17 mouse cellular contexts compared by ENCODE assay signal in the genomic region with DNA sequence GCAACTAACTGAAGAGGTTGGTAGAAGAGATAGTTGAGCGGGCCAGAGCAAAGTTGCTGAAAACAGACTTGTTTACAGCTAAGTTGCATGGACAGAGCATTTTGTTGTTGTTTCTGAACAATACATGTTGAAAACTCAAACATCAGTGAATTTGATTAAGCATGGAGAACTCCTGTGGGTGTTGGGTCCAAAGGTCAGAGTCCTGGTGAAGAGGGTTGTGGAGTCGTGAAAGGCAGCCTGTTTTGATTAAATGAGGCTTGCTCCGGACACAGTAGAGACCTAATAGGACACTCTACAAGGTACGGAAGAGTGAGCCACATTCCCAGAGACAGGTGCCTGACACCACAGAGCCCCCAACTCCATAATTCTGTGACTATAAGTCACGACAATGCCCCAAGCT.
"Had no signal": no experiment of that assay in that cellular context is flagged by ENCODE, and none has a peak within 500 bp of the region (broad histone marks: within the 10 kb centered on the region; RNA-seq: fewer than 3 reads in every experiment).

No protein-coding gene starts in this region.

- ATAC-seq: lung, postnatal 0 days; midbrain, embryonic 13.5 days; midbrain, embryonic 15.5 days had no signal

- H3K27ac ChIP-seq: lung, embryonic 15.5 days; macrophage; midbrain, embryonic 13.5 days; midbrain, embryonic 15.5 days; neural tube, embryonic 12.5 days; stomach, embryonic 15.5 days; stomach, postnatal 0 days had no signal

- H3K4me1 ChIP-seq: lung, embryonic 15.5 days; megakaryocyte, embryonic 14.5 days; midbrain, embryonic 13.5 days; midbrain, embryonic 15.5 days; neural tube, embryonic 12.5 days; stomach, embryonic 15.5 days had no signal

- DNase-seq: lung, adult 2 months; lung, postnatal 14 days; lung, postnatal 36 days; right cerebral cortex, postnatal 14 days; thymus, adult 2 months; thymus, postnatal 25 days; thymus, postnatal 4 days had no signal

- H3K36me3 ChIP-seq: lung, embryonic 15.5 days; midbrain, embryonic 13.5 days; midbrain, embryonic 15.5 days; neural tube, embryonic 12.5 days; stomach, embryonic 15.5 days had no signal

- H3K9ac ChIP-seq: lung, embryonic 15.5 days; midbrain, embryonic 13.5 days; midbrain, embryonic 15.5 days; neural tube, embryonic 12.5 days; stomach, embryonic 15.5 days had no signal

- H3K4me2 ChIP-seq: lung, embryonic 15.5 days; midbrain, embryonic 11.5 days; midbrain, embryonic 13.5 days; midbrain, embryonic 15.5 days; neural tube, embryonic 12.5 days; stomach, embryonic 15.5 days had no signal

- H3K4me3 ChIP-seq: lung, embryonic 15.5 days; megakaryocyte, embryonic 14.5 days; midbrain, embryonic 13.5 days; midbrain, embryonic 15.5 days; neural tube, embryonic 12.5 days; stomach, embryonic 15.5 days had no signal

- H3K27me3 ChIP-seq: lung, embryonic 15.5 days; megakaryocyte, embryonic 14.5 days; midbrain, embryonic 13.5 days; midbrain, embryonic 15.5 days; neural tube, embryonic 12.5 days; stomach, embryonic 15.5 days had no signal

- H3K9me3 ChIP-seq: lung, embryonic 15.5 days; midbrain, embryonic 13.5 days; midbrain, embryonic 15.5 days; neural tube, embryonic 12.5 days; stomach, embryonic 15.5 days had no signal
